Mouse (Mus musculus) G1E (cell line): ENCODE measurements around the gene Taf1c.

Source experiments
- CTCF ChIP-seq: IDR thresholded peaks from 2 replicates; pipeline ENCODE4 v1.5.1; 2012; ENCODE audit warnings: low read depth, low read length, inconsistent platforms, mixed read lengths
- TAL1 ChIP-seq: conservative IDR thresholded peaks from 2 replicates; pipeline ENCODE4 v1.6.1; 2012; ENCODE audit warnings: low read depth, low read length, inconsistent platforms, mixed read lengths

GRCm38 (mm10) chr8:119557821-119558602, 47.0 kb downstream of the Taf1c start:
- TF ChIP-seq CTCF: no peak
- TF ChIP-seq TAL1: no peak
